Mouse (Mus musculus) forebrain, embryonic 11.5 days (tissue): Measurements from ENCODE around the gene Kdm6b. TPM values are rescaled to one million over a fixed set of nuclear protein-coding genes. Genes with fewer than 3 reads are reported as not detected.

Source experiments
- ATAC-seq: fragments of 200-750 bp; cut with Nextera tagmentation; replicated peaks from 2 replicates; pipeline ENCODE4 v1.8.0; 2017; ENCODE audit warnings: moderate TSS enrichment; ENCODE audit not compliant: low FRiP score
- DNase-seq: peaks from one replicate; pipeline ENCODE4 v3.0.0-alpha.2; 2017; ENCODE audit warnings: low spot score
- H3K27ac ChIP-seq: fragments of 300-500 bp; sonication (generic); 2 replicates; pipeline ENCODE4 v1.5.1; 2014; ENCODE audit warnings: low read depth, low read length
- H3K27me3 ChIP-seq: fragments of 300-500 bp; sonication (generic); 2 replicates; pipeline ENCODE4 v1.6.1; 2014; ENCODE audit warnings: mild to moderate bottlenecking, low read length, mixed read lengths; ENCODE audit not compliant: control insufficient read depth, insufficient read depth
- H3K36me3 ChIP-seq: fragments of 300-500 bp; sonication (generic); 2 replicates; pipeline ENCODE4 v1.6.1; 2014; ENCODE audit warnings: mild to moderate bottlenecking, low read length, moderate library complexity, mixed read lengths; ENCODE audit not compliant: control insufficient read depth, insufficient read depth
- H3K4me1 ChIP-seq: fragments of 300-500 bp; sonication (generic); replicated peaks from 2 replicates; pipeline ENCODE4 v1.6.1; 2014; ENCODE audit warnings: low read length, mixed read lengths; ENCODE audit not compliant: control insufficient read depth, insufficient read depth
- H3K4me2 ChIP-seq: fragments of 300-500 bp; sonication (generic); 2 replicates; pipeline ENCODE4 v1.6.1; 2014; ENCODE audit warnings: low read depth, mild to moderate bottlenecking, low read length, moderate library complexity, mixed read lengths; ENCODE audit not compliant: severe bottlenecking
- H3K4me3 ChIP-seq: fragments of 300-500 bp; sonication (generic); 2 replicates; pipeline ENCODE4 v1.5.1; 2014; ENCODE audit warnings: low read depth, low read length
- H3K9ac ChIP-seq: fragments of 300-500 bp; sonication (generic); 2 replicates; pipeline ENCODE4 v1.6.1; 2014; ENCODE audit warnings: low read length
- H3K9me3 ChIP-seq: fragments of 300-500 bp; sonication (generic); 2 replicates; pipeline ENCODE4 v1.6.1; 2016; ENCODE audit warnings: low read length, mixed read lengths; ENCODE audit not compliant: control insufficient read depth
- WGBS: fragments of 180-500 bp; shearing (Covaris S2); extraction: QIAGEN DNeasy Blood & Tissue Kit; methylation state at CpG from one replicate; pipeline ENCODE4 v1.1.7; 2014; 5-methylcytosine and 5-hydroxymethylcytosine counted together
- polyA plus RNA-seq: library from polyadenylated mRNA; unstranded; fragments of >200 nt; fragmentation: Nextera tagmentation; extraction: Ambion mirVana; gene quantifications from 2 replicates; pipeline ENCODE4 v1.2.1, GENCODE M21; 2014

Gene Kdm6b
- polyA plus RNA-seq, 1 experiment from 2014 or later: 40.9 TPM

- Histone ChIP-seq H3K27ac (peak overlapping the region; percentile 100), H3K9ac (peak overlapping the region; percentile 65), H3K4me3 (peak overlapping the region; percentile 81), H3K36me3 (peaks cover 3% of the 10 kb centered on the region; the same call in 1 of the 2 replicates), H3K27me3 (peaks cover 9% of the 10 kb centered on the region; the same call in 1 of the 2 replicates), H3K4me2 (peak overlapping the region; percentile 99), H3K9me3 (no peaks in the 10 kb centered on the region), H3K4me1 (peaks cover 49% of the 10 kb centered on the region)
- DNase-seq (no peak), ATAC-seq (no peak)
- 1% methylated on average over 4 of the region's 4 CpGs for WGBS
Observed at GRCm38 (mm10) chr11:69416509-69416908, 3.0 kb upstream of the Kdm6b start.

- under 1% methylated on average over 19 of the region's 25 CpGs for WGBS
- Histone ChIP-seq H3K9me3 (no peaks in the 10 kb centered on the region), H3K27me3 (peaks cover 4% of the 10 kb centered on the region; the same call in 1 of the 2 replicates), H3K27ac (peak overlapping the region; percentile 100), H3K4me2 (peak overlapping the region; percentile 99), H3K9ac (peak overlapping the region; percentile 98), H3K4me3 (peak overlapping the region; percentile 81), H3K36me3 (peaks cover 3% of the 10 kb centered on the region; the same call in 1 of the 2 replicates), H3K4me1 (peaks cover 45% of the 10 kb centered on the region)
- ATAC-seq (no peak), DNase-seq (peak; percentile 91)
Observed at GRCm38 (mm10) chr11:69415668-69416451, 2.4 kb upstream of the Kdm6b start.

DNA sequence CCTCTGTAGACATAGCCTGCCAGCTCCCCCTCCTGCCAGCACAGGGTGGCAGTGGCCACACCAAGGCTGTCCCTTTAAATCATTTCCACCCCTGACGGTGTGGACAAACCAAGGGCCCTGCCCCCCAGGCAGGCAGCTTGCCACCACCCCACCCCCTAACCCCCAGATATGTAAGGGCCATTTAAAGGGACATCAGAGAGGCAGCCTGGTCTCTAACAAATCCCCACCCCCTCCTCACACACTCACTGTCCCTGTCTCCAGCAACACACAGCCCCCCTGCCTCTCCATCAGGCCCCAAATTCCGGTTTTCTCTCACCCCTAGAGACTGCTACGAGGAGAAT is 1.8 kb upstream of the Kdm6b start:
- Histone ChIP-seq H3K27ac (peak overlapping the region; percentile 100), H3K4me3 (peak overlapping the region; percentile 81), H3K4me2 (peak overlapping the region; percentile 99), H3K36me3 (peaks cover 3% of the 10 kb centered on the region; the same call in 1 of the 2 replicates), H3K9ac (peak overlapping the region; percentile 98), H3K27me3 (no peaks in the 10 kb centered on the region), H3K4me1 (peaks cover 45% of the 10 kb centered on the region), H3K9me3 (no peaks in the 10 kb centered on the region)
- ATAC-seq (peak; percentile 4; the same call in 1 of the 2 replicates), DNase-seq (peak; percentile 80)
- WGBS: 0% methylated on average over 3 of the region's 3 CpGs

DNA sequence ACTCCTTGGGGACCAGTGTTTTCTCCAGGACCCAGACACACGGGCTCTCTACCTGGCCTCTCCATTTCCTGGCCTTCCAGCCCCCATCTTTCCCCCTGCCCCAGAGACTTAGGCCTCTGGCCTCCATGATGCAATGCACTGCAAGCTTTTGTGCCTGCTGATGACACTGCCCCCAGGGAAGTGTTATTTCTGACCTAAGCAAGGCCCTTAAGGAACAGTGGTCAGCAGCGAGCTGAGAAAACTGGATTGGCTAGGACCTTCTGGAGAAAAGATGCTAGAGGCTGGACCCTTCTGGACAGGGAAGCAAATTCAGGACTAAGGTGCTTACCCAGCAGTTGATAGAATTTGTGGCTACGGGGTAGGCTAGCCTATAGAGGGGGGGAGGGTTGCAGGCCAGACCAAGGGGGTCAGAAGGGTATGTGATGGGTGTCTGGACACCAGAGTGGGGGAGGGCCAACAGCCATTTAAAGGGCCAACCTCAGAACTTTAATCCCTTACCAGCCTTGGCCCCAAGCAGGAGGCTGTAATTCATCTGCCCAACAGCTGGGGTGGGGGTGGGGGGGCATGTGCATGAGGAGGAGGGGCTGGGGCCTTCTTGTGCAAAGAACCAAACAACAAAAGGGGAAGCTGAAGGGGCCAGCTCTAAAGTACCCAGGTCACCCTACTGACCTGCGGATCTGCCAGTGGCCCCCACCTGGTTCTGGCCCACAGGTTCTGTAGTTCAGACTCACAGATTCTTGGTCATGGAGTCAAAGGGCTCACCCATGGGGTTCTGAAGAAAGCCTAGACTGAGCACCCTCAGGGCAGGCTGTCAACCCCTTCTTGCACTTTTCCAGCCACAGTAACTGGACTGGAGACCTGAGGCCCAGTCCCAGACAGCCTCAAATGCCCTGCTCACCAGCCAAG is 1.2 kb upstream of the Kdm6b start:
- peak overlapping the region; percentile 98 for H3K9ac ChIP-seq
- H3K27ac ChIP-seq: peak overlapping the region; percentile 100
- ATAC-seq (no peak), DNase-seq (no peak)
- H3K4me2 ChIP-seq: peak overlapping the region; percentile 99
- H3K9me3 ChIP-seq: no peaks in the 10 kb centered on the region
- no peaks in the 10 kb centered on the region for H3K27me3 ChIP-seq
- H3K4me3 ChIP-seq: peak overlapping the region; percentile 81
- H3K36me3 ChIP-seq: peaks cover 3% of the 10 kb centered on the region; the same call in 1 of the 2 replicates
- peaks cover 39% of the 10 kb centered on the region for H3K4me1 ChIP-seq
- WGBS: 14% methylated on average over 4 of the region's 4 CpGs

GRCm38 (mm10) chr11:69412548-69412947 is 927 bp downstream of the Kdm6b start:
- 67% methylated on average over 7 of the region's 7 CpGs for WGBS
- peak overlapping the region; percentile 89 for H3K9ac ChIP-seq

GRCm38 (mm10) chr11:69411538-69412203 is 1.8 kb downstream of the Kdm6b start:
- Histone ChIP-seq H3K4me1 (peaks cover 37% of the 10 kb centered on the region), H3K27me3 (no peaks in the 10 kb centered on the region)
- under 1% methylated on average over 39 of the region's 39 CpGs for WGBS

More at GRCm38 (mm10) chr11:69412548-69412947, 927 bp downstream of the Kdm6b start:
- ATAC-seq (no peak), DNase-seq (no peak)
- peak overlapping the region; percentile 81; the same call in 1 of the 2 replicates for H3K4me3 ChIP-seq
- H3K4me1 ChIP-seq: peaks cover 40% of the 10 kb centered on the region
- peaks cover 3% of the 10 kb centered on the region; the same call in 1 of the 2 replicates for H3K36me3 ChIP-seq
- H3K27me3 ChIP-seq: no peaks in the 10 kb centered on the region
- no peaks in the 10 kb centered on the region for H3K9me3 ChIP-seq
- peak overlapping the region; percentile 98; the same call in 1 of the 2 replicates for H3K27ac ChIP-seq
- H3K4me2 ChIP-seq: peak overlapping the region; percentile 99

GRCm38 (mm10) chr11:69411073-69411535 is 2.4 kb downstream of the Kdm6b start:
- WGBS: under 1% methylated on average over 26 of the region's 26 CpGs
- Histone ChIP-seq H3K4me3 (peak overlapping the region; percentile 81), H3K9me3 (no peaks in the 10 kb centered on the region), H3K4me2 (peak overlapping the region; percentile 99), H3K27me3 (no peaks in the 10 kb centered on the region), H3K9ac (peak overlapping the region; percentile 89), H3K27ac (peak overlapping the region; percentile 98), H3K36me3 (peaks cover 15% of the 10 kb centered on the region; the same call in 1 of the 2 replicates), H3K4me1 (peaks cover 37% of the 10 kb centered on the region)
- ATAC-seq (peak; percentile 42), DNase-seq (peak; percentile 98)

More at GRCm38 (mm10) chr11:69411538-69412203, 1.8 kb downstream of the Kdm6b start:
- ATAC-seq (no peak), DNase-seq (peak; percentile 75)
- H3K27ac ChIP-seq: peak overlapping the region; percentile 98
- H3K9me3 ChIP-seq: no peaks in the 10 kb centered on the region
- H3K9ac ChIP-seq: peak overlapping the region; percentile 89
- H3K4me3 ChIP-seq: peak overlapping the region; percentile 81
- H3K36me3 ChIP-seq: peaks cover 10% of the 10 kb centered on the region; the same call in 1 of the 2 replicates
- peak overlapping the region; percentile 99 for H3K4me2 ChIP-seq
